Mouse (Mus musculus): Measurements from ENCODE around the gene Kifc5b.

Gene Kifc5b

DNA sequence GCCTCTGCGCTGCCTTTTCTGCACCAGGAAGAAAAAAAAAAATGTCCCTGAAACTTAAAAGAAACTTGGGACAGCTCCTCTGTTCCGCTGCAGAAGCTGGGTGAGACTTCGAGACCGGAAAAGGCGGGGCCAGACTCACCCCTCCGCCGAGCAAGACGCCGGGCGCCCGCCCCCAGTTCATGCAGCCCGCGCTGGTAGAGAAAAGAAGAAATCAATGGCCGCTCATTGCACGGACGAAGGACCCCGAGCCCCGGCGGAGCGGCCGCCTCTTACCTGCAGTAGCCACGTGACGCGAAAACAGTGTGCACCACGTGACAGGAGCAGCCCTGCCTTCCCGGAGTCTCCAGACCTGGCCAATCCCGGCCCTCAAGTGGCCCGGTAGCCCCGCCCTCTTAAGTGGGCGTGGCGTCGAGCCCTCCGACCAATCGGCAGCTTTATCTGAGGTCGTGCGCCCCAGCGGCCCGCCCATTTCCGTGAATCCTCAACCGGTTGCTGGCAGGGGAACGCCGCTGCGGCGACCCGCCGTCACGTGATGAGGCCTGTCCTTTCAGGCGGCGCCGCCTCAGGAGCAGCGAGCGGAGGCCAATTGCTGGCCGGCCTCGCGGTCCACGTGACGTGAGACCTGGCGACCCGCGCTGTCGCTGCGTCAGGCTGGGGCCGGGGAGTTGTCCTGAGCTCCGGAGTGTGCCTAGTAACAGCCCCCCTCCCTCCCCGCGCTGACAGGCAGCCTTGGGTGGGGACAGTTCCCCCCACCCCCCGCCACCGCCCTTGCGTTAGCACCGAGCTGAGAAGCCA lies 22.5 kb downstream of the Kifc5b start, which contains the start of gene Cuta:
TSS of gene Cuta (minus strand) at position 392 of the 795 bp plus-strand sequence.
- Histone ChIP-seq H3K4me3 (replicated peaks; ENCODE audit: low read length) (peak within 1 kb of the TSS; percentile 91), H3K9me3 (ENCODE audit: low read length) (no peaks in the 10 kb centered on the region), H3K27me3 (ENCODE audit: insufficient read depth, low read length) (peaks cover 23% of the 10 kb centered on the region), H3K4me1 (replicated peaks; ENCODE audit: low read depth, low read length) (peaks cover 72% of the 10 kb centered on the region), H3K36me3 (ENCODE audit: insufficient read depth, low read length) (peaks cover 41% of the 10 kb centered on the region)
- TF ChIP-seq CTCF (conservative IDR thresholded peaks at IDR 0.05; ENCODE audit: low read length) (no peak), POU5F1 (IDR thresholded peaks at IDR 0.05; ENCODE audit: borderline replicate concordance, low read length) (no peak), NANOG (IDR thresholded peaks at IDR 0.05; ENCODE audit: borderline replicate concordance, low read length) (no peak)

DNA sequence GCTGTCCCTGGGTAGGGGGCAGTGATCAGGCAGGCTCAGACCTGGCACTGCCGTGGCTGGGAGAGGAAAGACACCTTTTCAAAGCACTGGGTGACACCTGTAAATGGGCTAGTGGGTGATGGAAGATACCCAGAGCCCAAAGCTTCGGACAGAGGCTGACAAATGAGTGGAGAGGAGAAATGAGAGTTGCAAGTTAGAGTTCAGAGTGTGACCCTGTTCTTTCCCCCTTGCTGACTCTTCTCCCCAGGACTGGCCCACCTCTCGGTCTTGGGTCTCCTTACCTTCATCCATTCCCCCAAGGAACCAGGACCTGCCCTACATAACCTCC lies 23.0 kb downstream of the Kifc5b start:
- TF ChIP-seq CTCF (conservative IDR thresholded peaks at IDR 0.05; ENCODE audit: low read length) (no peak), NANOG (IDR thresholded peaks at IDR 0.05; ENCODE audit: borderline replicate concordance, low read length) (no peak), POU5F1 (IDR thresholded peaks at IDR 0.05; ENCODE audit: borderline replicate concordance, low read length) (no peak)
- Histone ChIP-seq H3K9me3 (ENCODE audit: low read length) (no peaks in the 10 kb centered on the region), H3K4me3 (replicated peaks; ENCODE audit: low read length) (peak overlapping the region; percentile 91), H3K27me3 (ENCODE audit: insufficient read depth, low read length) (peaks cover 28% of the 10 kb centered on the region), H3K4me1 (replicated peaks; ENCODE audit: low read depth, low read length) (peaks cover 73% of the 10 kb centered on the region), H3K36me3 (ENCODE audit: insufficient read depth, low read length) (peaks cover 35% of the 10 kb centered on the region)

DNA sequence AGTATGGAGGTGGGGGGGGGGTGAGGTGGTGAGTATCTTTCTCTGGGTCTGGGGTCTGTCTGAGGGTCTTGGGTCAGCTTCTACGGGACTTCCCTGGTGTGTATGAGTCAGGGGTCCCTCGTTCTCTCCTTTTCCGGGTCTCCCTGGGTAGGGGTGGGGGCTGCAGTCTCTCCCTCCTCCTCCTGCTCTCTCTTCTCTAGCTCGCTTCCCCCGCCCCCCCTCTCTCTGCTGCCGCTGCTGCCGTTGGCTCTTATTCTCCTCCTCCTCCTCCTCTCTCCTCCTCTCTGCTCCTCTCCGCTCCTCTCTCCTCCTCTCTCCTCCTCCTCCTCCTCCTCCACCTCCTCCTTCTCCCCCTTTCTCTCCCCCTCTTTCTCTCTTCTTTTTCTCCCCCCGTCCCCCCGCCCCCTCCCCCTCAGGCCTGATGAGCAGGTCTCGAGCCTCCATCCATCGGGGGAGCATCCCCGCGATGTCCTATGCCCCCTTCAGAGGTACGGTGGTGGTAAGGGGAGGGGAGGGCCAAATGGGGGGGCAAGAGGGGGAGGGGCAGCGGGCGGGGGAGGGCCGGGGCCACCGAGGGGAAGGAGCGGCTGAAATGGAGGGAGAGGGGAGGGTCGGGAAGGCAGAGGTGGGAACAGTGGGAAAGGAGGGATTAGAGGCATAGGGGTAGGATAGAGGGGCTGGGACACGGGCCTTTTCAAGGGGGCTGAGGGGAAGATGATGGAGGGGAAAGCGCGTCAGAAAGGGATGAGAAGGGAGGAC lies 24.3 kb downstream of the Kifc5b start, which contains the start of gene Syngap1:
TSS of gene Syngap1 (plus strand) at position 223 of the 759 bp plus-strand sequence.
- H3K27me3 ChIP-seq (ENCODE audit: insufficient read depth, low read length), result peaks cover 40% of the 10 kb centered on the region
- peaks cover 74% of the 10 kb centered on the region for H3K4me1 ChIP-seq (replicated peaks; ENCODE audit: low read depth, low read length)
- peaks cover 22% of the 10 kb centered on the region for H3K36me3 ChIP-seq (ENCODE audit: insufficient read depth, low read length)
- H3K9me3 ChIP-seq (ENCODE audit: low read length), result no peaks in the 10 kb centered on the region
- TF ChIP-seq NANOG (IDR thresholded peaks at IDR 0.05; ENCODE audit: borderline replicate concordance, low read length), result no peak
- TF ChIP-seq POU5F1 (IDR thresholded peaks at IDR 0.05; ENCODE audit: borderline replicate concordance, low read length), result no peak
- TF ChIP-seq CTCF (conservative IDR thresholded peaks at IDR 0.05; ENCODE audit: low read length), result no peak
- H3K4me3 ChIP-seq (replicated peaks; ENCODE audit: low read length), result peak within 1 kb of the TSS; percentile 91

DNA sequence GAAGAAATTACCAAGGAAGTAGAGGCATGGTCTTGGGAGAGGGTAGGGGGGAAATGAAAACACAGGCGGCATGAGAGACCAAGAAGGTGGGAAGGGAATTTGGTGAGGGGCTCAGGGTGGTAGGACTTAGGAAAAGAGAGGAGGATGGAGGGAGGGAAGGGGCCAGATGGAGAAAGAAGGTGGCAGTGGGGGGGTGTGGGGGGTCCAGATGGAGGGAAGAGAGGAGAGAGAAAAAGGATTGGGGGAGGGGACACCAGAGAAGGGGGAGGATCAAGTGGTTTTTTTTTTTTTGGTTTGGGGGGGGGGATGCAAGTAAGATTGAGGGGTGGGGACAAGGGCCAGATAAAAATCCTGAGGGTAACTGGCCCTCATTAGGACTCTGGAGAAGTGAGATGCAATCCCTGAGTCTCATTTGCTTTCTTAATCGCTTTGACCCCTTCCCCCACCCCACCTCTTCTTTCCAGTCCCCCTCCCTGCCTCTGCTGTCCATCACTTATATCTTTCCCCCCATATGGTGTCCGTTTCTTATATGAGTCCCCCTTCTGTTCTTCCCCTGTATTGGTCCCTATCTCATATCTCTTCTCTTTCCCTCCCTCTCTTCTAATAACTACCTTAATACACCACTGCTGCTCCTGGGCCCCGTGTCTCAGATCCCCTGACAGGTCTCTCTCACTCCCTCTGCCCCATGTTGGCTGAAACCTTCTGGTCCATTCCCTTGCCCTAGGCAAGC lies 25.1 kb downstream of the Kifc5b start:
- Histone ChIP-seq H3K36me3 (ENCODE audit: insufficient read depth, low read length) (peaks cover 14% of the 10 kb centered on the region), H3K27me3 (ENCODE audit: insufficient read depth, low read length) (peaks cover 43% of the 10 kb centered on the region), H3K4me3 (replicated peaks; ENCODE audit: low read length) (peak overlapping the region; percentile 43; the same call in 1 of the 2 replicates), H3K4me1 (replicated peaks; ENCODE audit: low read depth, low read length) (peaks cover 71% of the 10 kb centered on the region), H3K9me3 (ENCODE audit: low read length) (no peaks in the 10 kb centered on the region)
- TF ChIP-seq CTCF (conservative IDR thresholded peaks at IDR 0.05; ENCODE audit: low read length), result no peak
- TF ChIP-seq POU5F1 (IDR thresholded peaks at IDR 0.05; ENCODE audit: borderline replicate concordance, low read length), result no peak
- TF ChIP-seq NANOG (IDR thresholded peaks at IDR 0.05; ENCODE audit: borderline replicate concordance, low read length), result no peak

DNA sequence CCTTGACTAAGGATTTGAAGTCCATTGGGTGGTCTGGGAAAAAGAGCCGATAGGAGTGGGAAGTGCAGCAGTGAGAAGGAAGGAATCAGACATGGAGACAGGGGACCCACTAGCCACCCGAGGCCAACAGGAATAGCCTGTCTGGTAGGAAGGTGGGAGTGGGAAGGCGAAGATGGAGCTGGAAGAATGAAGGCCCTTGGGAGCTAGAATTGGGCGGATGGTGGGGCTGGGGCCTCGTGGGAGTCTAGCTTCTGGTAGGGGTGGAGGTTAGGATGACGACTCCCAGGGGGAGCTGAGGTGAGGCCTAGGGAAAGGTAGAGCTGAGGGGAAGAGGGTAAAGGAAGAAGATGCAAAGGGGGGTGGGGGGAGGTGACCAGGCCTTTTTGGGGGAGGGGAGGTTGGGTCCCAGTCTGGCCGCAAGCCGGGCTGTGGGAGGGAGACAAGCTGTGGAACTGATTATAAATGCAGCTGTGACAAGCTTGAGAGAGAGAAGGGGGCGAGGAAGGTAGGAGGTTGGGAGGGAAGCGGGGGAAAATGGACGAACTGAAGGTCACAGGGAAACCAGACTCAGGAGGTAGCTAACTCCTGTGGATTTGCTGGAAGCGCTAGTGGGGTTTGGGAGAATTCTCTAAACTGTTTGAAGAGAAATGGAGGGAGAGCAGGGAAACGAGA lies 29.1 kb downstream of the Kifc5b start:
- Histone ChIP-seq H3K4me1 (replicated peaks; ENCODE audit: low read depth, low read length) (peaks cover 67% of the 10 kb centered on the region), H3K27me3 (ENCODE audit: insufficient read depth, low read length) (peaks cover 66% of the 10 kb centered on the region), H3K4me3 (replicated peaks; ENCODE audit: low read length) (peak overlapping the region; percentile 76), H3K9me3 (ENCODE audit: low read length) (no peaks in the 10 kb centered on the region), H3K36me3 (ENCODE audit: insufficient read depth, low read length) (no peaks in the 10 kb centered on the region)
- TF ChIP-seq POU5F1 (IDR thresholded peaks at IDR 0.05; ENCODE audit: borderline replicate concordance, low read length), result no peak
- TF ChIP-seq NANOG (IDR thresholded peaks at IDR 0.05; ENCODE audit: borderline replicate concordance, low read length), result no peak
- TF ChIP-seq CTCF (conservative IDR thresholded peaks at IDR 0.05; ENCODE audit: low read length), result no peak

DNA sequence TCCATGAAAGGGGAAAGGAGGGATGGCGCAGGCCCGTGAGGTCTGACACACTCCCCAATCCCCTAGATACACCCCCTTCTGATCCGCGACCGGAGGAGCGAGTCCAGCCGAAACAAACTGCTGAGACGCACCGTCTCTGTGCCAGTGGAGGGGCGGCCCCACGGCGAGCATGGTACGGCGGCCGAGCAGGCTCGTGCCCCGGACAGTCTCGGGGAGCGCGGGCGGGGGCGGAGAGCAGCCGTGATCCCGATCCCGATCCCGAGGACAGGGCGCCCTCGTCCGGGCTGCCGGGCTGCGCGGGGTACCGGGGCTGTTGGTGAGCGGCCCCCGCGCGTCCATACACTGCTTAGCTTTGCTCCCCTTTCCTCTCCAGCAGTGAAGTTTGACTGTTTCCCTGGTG lies 29.7 kb downstream of the Kifc5b start:
- no peaks in the 10 kb centered on the region for H3K36me3 ChIP-seq (ENCODE audit: insufficient read depth, low read length)
- no peak for TF ChIP-seq POU5F1 (IDR thresholded peaks at IDR 0.05; ENCODE audit: borderline replicate concordance, low read length)

DNA sequence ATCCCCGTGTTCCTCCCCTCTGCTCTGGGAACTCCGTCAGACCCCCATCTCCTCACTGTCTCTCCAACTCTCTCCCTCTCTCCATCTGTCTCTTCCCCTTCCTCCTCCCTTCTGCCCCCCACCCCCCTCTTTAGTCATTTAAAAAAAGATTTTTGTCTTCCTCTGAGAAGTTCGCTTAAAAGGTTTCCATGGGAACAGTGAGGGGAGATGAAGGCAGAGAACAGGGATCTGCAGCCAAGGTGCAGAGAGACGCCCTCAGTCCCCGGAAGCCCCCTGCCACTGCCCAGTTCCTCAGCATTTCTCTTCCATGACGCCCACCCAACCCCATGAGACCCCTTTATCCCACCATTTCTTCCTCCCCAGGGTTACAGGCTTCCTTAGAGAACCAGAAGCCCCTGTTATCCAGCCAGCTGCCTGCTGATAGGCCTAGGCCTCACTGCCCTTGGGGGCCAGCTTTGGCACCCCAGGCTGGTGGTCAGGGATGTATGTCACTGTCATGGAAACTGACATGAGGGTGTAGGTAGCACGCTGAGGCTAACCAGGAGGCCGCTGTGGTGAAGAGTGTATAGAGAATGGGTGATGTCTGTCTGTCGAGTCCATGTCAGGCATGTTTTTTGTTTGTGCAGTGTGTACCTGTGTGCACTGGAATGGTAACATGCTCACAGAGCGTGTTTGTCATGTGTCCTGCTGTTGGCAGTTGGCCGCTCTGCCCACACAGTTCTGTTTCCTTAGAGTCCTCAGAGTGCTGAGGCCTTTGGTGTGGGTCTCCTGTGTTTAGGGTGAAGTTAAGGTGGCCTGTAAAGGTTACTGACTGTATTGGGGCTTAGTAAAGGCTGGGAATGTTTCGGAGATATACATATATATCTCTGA lies 30.6 kb downstream of the Kifc5b start:
- TF ChIP-seq POU5F1 (IDR thresholded peaks at IDR 0.05; ENCODE audit: borderline replicate concordance, low read length) (no peak), NANOG (IDR thresholded peaks at IDR 0.05; ENCODE audit: borderline replicate concordance, low read length) (no peak), CTCF (conservative IDR thresholded peaks at IDR 0.05; ENCODE audit: low read length) (no peak)
- peaks cover 67% of the 10 kb centered on the region for H3K27me3 ChIP-seq (ENCODE audit: insufficient read depth, low read length)
- H3K4me1 ChIP-seq (replicated peaks; ENCODE audit: low read depth, low read length), result peaks cover 71% of the 10 kb centered on the region
- no peaks in the 10 kb centered on the region for H3K9me3 ChIP-seq (ENCODE audit: low read length)
- peak overlapping the region; percentile 76 for H3K4me3 ChIP-seq (replicated peaks; ENCODE audit: low read length)
- H3K36me3 ChIP-seq (ENCODE audit: insufficient read depth, low read length), result no peaks in the 10 kb centered on the region

More for the DNA sequence above, 29.7 kb downstream of the Kifc5b start:
- Histone ChIP-seq H3K9me3 (ENCODE audit: low read length) (no peaks in the 10 kb centered on the region), H3K4me1 (replicated peaks; ENCODE audit: low read depth, low read length) (peaks cover 70% of the 10 kb centered on the region), H3K27me3 (ENCODE audit: insufficient read depth, low read length) (peaks cover 67% of the 10 kb centered on the region), H3K4me3 (replicated peaks; ENCODE audit: low read length) (peak overlapping the region; percentile 76)
